Mouse (Mus musculus) cerebral cortex, adult 2 months (tissue): Measurements from ENCODE around the gene Scp2.

Experiments
- WGBS: fragments of 180-500 bp; shearing (Covaris S2); methylation state at CpG from one replicate; pipeline ENCODE4 v1.1.7; 2018; 5-methylcytosine and 5-hydroxymethylcytosine counted together

Gene Scp2

DNA sequence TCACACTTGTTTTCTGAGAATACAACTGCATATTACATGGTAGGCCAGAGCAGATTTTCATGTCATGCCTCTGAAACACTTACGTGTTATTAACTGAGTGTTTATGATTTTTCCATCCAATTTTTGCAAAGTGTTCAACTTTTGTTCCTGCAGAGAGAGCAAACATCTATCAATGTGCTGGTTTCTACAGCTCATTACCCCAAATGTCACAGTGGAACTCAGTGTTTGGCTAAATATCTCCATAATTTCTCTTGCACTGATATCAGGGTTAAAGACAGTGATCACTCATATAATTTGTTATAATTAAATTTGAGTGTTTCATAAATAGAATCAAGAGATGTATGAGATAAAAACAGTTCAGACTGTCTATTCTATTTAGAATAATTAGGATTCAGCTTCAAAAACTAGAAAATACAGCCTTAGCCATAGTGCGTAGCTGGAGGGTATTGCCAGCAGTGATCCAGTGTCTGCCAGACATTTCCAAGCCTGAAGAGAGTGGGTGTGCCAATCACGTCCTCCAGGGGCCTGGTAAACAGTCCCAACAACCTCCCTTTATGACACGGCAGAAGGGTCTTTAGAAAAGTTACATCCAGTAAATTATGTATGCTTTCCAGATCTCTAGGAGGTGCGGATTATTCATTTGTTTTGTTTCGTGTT is 51.9 kb downstream of the Scp2 start:
- 76% methylated on average over 6 of the region's 6 CpGs for WGBS

DNA sequence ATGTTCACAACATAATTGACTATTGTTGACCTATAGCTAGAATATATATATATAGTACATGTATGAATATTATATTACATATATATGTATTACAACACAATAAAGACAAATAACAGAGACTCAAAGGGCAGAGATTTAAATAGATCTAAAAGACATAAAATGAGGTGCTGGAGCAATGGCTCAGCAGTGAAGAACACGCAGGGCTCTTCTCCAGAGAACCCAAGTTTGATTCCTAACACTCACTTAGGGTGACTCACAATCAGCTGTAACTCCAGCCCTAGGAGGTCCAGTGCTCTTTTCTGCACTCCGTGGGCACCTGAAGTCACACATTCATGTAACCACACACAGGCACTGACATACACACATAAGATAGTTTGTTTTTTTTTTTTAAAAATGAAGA is 60.8 kb downstream of the Scp2 start:
- WGBS, result 85% methylated on average over 2 of the region's 2 CpGs

GRCm38 (mm10) chr4:108083032-108083735 is 61.6 kb downstream of the Scp2 start:
- 81% methylated on average over 6 of the region's 6 CpGs for WGBS

GRCm38 (mm10) chr4:108082401-108082806 is 62.4 kb downstream of the Scp2 start:
- WGBS, result 79% methylated on average over 2 of the region's 2 CpGs

- 79% methylated on average over 5 of the region's 5 CpGs for WGBS
These were observed 63.9 kb downstream of the Scp2 start for GRCm38 (mm10) chr4:108080876-108081275.

DNA sequence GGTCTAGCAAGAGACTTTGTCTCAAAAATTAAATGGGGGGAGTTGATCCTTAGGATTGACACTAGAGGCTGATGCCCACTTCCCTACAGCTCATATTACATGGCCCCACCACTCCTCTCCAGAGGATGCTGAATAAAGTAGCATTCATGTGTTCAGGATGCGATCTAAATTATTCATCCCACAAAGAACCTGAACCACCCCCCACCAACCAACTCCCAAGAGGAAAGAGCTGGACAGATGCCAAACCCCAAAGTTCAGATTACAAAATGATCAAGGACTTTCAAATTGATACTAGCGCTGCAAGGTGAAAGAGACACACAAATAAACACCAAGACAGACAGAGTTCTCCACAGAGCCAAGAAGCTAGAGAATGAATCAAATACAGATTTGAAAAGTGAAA is 65.0 kb downstream of the Scp2 start:
- 86% methylated on average over 2 of the region's 2 CpGs for WGBS

DNA sequence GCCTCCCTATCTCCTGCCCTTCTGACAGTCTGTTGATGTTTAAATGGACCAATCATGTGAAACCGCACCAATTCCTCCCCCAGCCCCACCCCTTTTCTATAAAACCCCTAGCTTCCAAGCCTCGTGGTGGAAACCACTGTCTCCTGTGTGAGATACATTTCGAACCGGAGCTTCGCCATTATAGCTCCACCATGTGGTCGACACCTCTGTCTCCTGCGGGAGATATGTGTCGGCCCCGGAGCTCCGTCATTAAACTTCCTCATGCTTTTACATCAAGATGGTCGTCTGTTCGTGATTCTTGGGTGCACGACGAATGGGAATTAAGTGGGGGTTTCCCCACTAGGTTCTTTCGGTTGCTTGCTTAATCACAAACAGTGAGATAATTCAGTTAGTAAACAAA is 65.6 kb downstream of the Scp2 start:
- 78% methylated on average over 15 of the region's 15 CpGs for WGBS

DNA sequence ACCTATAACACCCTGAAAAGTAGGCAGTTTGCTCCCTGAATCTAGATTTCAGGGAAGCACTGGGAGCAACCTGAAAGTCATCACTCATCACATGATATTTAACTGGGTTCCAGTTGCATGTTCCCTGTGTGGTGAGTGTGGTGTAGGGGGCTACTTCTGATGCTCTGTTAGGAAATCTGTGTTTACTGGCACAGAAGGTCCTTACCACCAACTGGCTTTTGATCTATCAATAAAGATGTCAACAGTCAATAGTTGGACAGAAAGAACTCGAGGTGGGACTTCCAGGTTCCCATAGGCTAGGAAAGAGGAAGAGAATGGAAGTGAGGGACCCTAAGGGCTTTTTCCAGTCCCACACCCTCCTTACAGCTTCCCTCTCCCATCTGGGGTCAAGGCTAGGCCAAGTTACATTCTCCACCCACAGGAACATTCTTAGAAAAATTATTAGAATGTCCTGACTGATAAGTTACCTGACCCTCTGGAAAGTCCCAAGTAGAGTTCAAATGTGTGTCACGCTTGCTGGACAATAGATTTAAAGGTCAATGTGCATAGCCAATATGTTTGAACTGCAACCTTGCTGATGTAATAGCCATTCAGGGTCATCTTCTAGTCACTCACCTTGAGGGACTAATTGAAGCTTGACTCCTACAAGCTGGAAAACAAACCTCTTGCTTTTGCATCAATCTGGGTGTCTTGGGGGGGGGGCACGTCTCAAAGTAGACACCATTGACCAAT is 67.4 kb downstream of the Scp2 start:
- WGBS, result 86% methylated on average over 3 of the region's 3 CpGs

- WGBS, result 91% methylated on average over 3 of the region's 3 CpGs
These were observed 70.5 kb downstream of the Scp2 start for GRCm38 (mm10) chr4:108074204-108074823.

- 80% methylated on average over 3 of the region's 3 CpGs for WGBS
These were observed 72.7 kb downstream of the Scp2 start for GRCm38 (mm10) chr4:108072086-108072485.

DNA sequence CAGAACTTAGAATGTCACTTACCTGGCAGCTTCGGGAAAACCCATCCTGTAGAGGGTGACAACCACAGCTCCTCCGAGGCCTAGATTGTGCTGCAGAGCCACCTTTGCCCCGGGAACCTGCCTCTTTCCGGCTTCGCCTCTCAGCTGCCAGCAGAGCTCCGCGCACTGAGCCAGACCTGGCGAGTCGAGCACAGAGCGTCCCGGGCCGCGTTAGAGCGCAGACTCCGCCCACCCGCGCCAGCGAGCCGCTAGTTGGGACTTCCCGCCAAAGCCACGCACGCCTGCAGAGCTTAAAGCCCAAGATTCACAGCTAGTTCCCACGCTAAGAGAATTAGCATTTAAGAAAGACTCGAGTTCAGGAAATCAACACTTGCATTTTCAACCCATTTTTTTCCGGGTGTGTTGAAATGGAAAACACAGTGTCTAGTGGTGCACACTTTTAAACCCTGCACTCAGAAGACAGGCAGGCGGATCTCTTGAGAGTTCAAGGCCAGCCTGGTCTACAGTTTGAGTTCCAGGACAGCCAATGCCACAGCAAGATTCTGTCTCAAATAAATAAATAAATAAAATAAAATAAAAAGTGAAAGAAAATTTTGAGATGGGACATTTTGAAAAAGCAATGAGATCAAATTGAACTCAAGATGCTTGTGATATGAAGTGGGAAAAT is 73.4 kb downstream of the Scp2 start:
- 2% methylated on average over 26 of the region's 26 CpGs for WGBS

- WGBS, result 6% methylated on average over 8 of the region's 8 CpGs
These were observed 74.1 kb downstream of the Scp2 start for GRCm38 (mm10) chr4:108070723-108071122.

DNA sequence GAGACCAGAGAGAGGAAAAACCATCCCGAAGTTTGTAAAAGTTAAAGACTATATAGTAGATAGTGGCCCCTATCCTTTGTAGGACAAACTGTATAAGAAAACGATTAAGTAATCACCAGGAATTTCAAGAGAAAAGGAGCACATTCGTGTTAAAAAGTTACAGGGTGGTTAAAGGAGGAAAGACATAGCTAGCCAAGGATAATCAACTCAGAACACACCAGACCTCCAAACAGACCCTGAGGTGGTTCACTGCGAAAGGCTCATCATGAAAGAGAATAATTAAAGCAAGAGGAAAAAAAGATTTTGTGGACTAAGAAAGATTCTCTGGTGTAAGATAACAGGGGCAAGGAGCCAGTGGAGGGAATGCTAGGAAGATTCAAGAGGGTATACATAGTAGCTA is 74.5 kb downstream of the Scp2 start:
- WGBS, result 60% methylated on average over 4 of the region's 4 CpGs

DNA sequence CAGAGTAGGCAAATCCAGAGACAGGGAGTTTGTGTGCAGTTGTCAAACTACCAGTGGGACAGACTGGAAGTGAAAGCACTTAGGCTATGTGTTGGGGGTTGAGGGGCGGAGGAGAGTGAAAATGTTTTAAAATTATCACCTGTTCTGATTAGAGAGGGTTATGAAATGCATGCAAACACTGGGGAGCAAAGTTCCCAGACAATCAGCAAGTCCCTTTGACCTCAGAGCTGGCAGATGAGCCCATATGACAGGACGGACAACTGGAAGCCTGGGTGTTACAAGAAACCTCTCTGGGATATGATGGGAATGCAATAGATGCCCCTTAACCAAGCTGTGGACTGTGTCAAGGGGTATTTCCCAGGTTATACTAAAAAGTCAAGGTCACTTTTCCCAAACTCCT is 76.7 kb downstream of the Scp2 start:
- WGBS, result 89% methylated on average over 2 of the region's 2 CpGs

DNA sequence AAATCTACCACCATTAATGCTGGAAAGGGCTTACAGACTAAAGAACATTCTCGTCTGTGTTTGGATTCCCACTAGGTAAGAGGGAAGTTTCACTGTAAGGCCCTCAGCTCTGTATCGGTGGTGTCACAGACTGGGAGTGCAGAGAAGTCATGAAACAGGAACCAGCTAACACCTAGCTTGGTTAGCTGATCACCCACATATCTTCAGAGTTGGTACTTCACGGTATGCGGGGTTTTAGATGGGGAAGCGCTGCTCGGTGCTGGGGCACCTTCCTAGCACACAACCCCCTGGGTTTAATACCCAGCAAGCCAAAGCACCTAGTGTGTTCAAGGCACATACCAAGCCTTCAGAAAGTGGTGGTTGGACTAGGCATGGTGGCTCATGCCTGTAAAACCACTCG is 77.5 kb downstream of the Scp2 start:
- WGBS, result 94% methylated on average over 7 of the region's 7 CpGs

DNA sequence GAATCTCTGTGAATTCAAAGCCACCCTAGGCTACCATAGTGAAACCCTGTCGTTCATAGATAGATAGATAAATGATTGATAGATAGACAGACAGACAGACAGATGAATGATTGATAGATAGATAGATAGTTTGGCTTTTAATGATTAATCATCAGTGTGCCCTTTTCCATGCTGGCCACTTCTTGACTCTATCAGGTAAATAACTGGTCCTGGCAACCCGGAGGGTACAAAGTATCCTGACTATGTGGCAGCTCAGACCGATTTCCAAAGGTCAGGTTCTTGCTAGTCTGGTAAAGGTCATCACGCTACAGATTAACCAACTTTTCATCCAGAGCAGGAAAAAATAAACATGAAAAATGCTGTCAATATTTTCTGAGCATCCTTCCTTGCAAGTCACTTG is 78.2 kb downstream of the Scp2 start:
- WGBS, result 95% methylated on average over 4 of the region's 4 CpGs

- WGBS, result 71% methylated on average over 2 of the region's 2 CpGs
These were observed 79.5 kb downstream of the Scp2 start for GRCm38 (mm10) chr4:108065176-108065844.

GRCm38 (mm10) chr4:108063616-108064015 is 81.2 kb downstream of the Scp2 start:
- WGBS, result 90% methylated on average over 6 of the region's 6 CpGs

DNA sequence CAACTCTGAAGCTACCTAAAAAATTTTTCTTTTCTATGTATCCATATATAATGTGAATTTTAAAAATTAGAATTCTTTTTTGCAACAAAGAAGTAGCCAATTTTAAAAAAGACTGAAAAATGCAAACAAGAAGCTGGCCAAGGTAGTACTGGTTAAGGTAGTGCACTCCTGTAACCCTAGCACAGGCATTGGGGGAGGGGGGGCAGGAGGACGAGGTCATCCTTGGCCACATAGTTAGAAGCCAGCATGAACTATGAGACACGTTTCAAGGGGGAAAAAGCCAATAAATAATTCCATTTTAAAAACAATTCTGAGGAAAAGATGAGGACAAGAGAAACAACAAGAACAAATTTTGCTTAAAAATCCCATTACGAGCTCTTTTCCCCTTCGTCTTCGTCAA is 82.3 kb downstream of the Scp2 start:
- 93% methylated on average over 5 of the region's 5 CpGs for WGBS

DNA sequence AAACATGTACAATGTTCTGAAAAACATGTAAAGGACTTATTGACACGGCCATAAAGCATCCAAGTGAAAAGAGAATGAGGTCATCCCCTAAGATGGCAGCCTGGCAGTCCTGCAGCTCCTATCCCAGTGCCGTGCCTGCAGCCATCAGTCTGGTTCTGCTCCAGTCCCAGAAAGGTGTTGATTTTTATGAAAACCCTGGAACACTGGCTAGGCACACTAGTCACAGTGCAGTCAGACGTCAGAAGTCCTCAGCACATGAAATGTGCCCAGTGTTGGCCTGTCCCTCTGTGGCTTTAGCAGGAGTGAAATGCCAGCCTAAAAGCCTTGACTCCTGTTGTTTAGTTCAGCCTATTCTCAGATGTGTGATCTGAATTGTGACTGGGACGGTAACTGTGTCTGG is 84.0 kb downstream of the Scp2 start:
- 57% methylated on average over 4 of the region's 4 CpGs for WGBS

GRCm38 (mm10) chr4:108059601-108060379 is 85.0 kb downstream of the Scp2 start:
- WGBS, result 43% methylated on average over 19 of the region's 19 CpGs
